Mouse (Mus musculus): ENCODE measurements around the gene Gm5741.
A peak's percentile ranks its signal among the peaks of the same experiment; 100 is the strongest.

The Gm5741 gene

GRCm38 (mm10) chr8:85032622-85033311 lies 35.0 kb downstream of the Gm5741 start:
- DNase-seq (ENCODE audit: low read depth, low spot score), result no peak

GRCm38 (mm10) chr8:85029271-85029670 lies 38.5 kb downstream of the Gm5741 start:
- DNase-seq (ENCODE audit: low read depth, low spot score), result no peak

- DNase-seq (ENCODE audit: low read depth, low spot score), result no peak
Observed at GRCm38 (mm10) chr8:85027922-85028321, 39.9 kb downstream of the Gm5741 start.

GRCm38 (mm10) chr8:85027516-85027855 lies 40.3 kb downstream of the Gm5741 start:
- no peak for DNase-seq (ENCODE audit: low read depth, low spot score)

- peak; percentile 99 for DNase-seq (ENCODE audit: low read depth, low spot score)
Observed at GRCm38 (mm10) chr8:85026670-85027515, 40.9 kb downstream of the Gm5741 start, which contains the start of gene Trir. Trir (plus strand) TSS chr8:85026823.

- DNase-seq (ENCODE audit: low read depth, low spot score), result peak; percentile 99
Observed at GRCm38 (mm10) chr8:85025098-85025932, 42.5 kb downstream of the Gm5741 start, which contains the start of gene Asna1. Asna1 (minus strand) TSS chr8:85025281.

GRCm38 (mm10) chr8:85023846-85024245 lies 43.9 kb downstream of the Gm5741 start:
- DNase-seq (ENCODE audit: low read depth, low spot score), result no peak

- peak; percentile 65 for DNase-seq (ENCODE audit: low read depth, low spot score)
Observed at GRCm38 (mm10) chr8:85021514-85022055, 46.2 kb downstream of the Gm5741 start.
